Mouse (Mus musculus) megakaryocyte, adult 5-6 weeks (primary cell): ENCODE results near the gene Rnf26. TPM values are rescaled to one million over a fixed set of nuclear protein-coding genes. Genes with fewer than 3 reads are reported as not detected.
A peak's percentile ranks its signal among the peaks of the same experiment; 100 is the strongest.

ENCODE experiments used
- ATAC-seq: 2 replicates; pipeline ENCODE4 v1.8.0; 2016; ENCODE audit warnings: mild to moderate bottlenecking, inconsistent platforms; ENCODE audit not compliant: poor library complexity, severe bottlenecking
- total RNA-seq, 2 experiments: library from RNA; stranded (forward) in 1 of 2; stranded (reverse) in 1 of 2; fragments of 153-499, 151-499 nt in 1 of 2; fragments of 221-1000, 200-1000 nt in 1 of 2; gene quantifications; 2 replicates each; pipeline versions ENCODE4 v1.2.3 to v1.2.4; 2015 to 2017

Rnf26 gene
- total RNA-seq (2015) (35.9 and 36.7 TPM in 2 replicates), total RNA-seq (2017) (16.3 and 20.9 TPM in 2 replicates)

GRCm38 (mm10) chr9:44113105-44113789, at the start of gene Rnf26, which contains the start of gene Gm49380:
Rnf26 (minus strand) TSS chr9:44113517.
Gm49380 (minus strand) TSS chr9:44113500.
- peak; percentile 98 for ATAC-seq

- no peak for ATAC-seq
These were observed 46.6 kb upstream of the Rnf26 start for GRCm38 (mm10) chr9:44159886-44160285.

GRCm38 (mm10) chr9:44147290-44147689, 34.0 kb upstream of the Rnf26 start:
- 0 out of 2 replicates have a peak, but pooled peaks have one; percentile 45 for ATAC-seq

- no peak for ATAC-seq
These were observed 31.4 kb upstream of the Rnf26 start for GRCm38 (mm10) chr9:44144718-44145060.

- no peak for ATAC-seq
These were observed 30.9 kb upstream of the Rnf26 start for GRCm38 (mm10) chr9:44144023-44144717.

GRCm38 (mm10) chr9:44143421-44143820, 30.1 kb upstream of the Rnf26 start:
- no peak for ATAC-seq

- ATAC-seq = no peak
These were observed 28.6 kb upstream of the Rnf26 start for GRCm38 (mm10) chr9:44141951-44142350.

- ATAC-seq = no peak
These were observed 24.5 kb upstream of the Rnf26 start for GRCm38 (mm10) chr9:44137846-44138245.

- ATAC-seq = no peak
These were observed 22.6 kb upstream of the Rnf26 start for GRCm38 (mm10) chr9:44135731-44136411.

- ATAC-seq = peak; percentile 36; the same call in 1 of the 2 replicates
These were observed 21.8 kb upstream of the Rnf26 start for GRCm38 (mm10) chr9:44134851-44135730.

- peak; percentile 17; the same call in 1 of the 2 replicates for ATAC-seq
These were observed 21.0 kb upstream of the Rnf26 start, which contains the start of gene Mcam for GRCm38 (mm10) chr9:44134101-44134850. Mcam (plus strand) TSS chr9:44134469.

- no peak for ATAC-seq
These were observed 20.0 kb upstream of the Rnf26 start for GRCm38 (mm10) chr9:44133287-44133686.

- no peak for ATAC-seq
These were observed 18.9 kb upstream of the Rnf26 start for GRCm38 (mm10) chr9:44132200-44132599.

- no peak for ATAC-seq
These were observed 17.9 kb upstream of the Rnf26 start for GRCm38 (mm10) chr9:44131276-44131590.

GRCm38 (mm10) chr9:44130581-44131275, 17.4 kb upstream of the Rnf26 start:
- no peak for ATAC-seq

GRCm38 (mm10) chr9:44130034-44130433, 16.7 kb upstream of the Rnf26 start:
- peak; percentile 49 for ATAC-seq

GRCm38 (mm10) chr9:44129633-44130032, 16.3 kb upstream of the Rnf26 start:
- ATAC-seq = no peak

GRCm38 (mm10) chr9:44127351-44127801, 14.1 kb upstream of the Rnf26 start:
- no peak for ATAC-seq

- ATAC-seq = no peak; the same call in 1 of the 2 replicates
These were observed 13.4 kb upstream of the Rnf26 start for GRCm38 (mm10) chr9:44126746-44127145.
